Mouse (Mus musculus): Measurements from ENCODE around the gene Polr3h. TPM values are rescaled to one million over a fixed set of nuclear protein-coding genes. Genes with fewer than 3 reads are reported as not detected.
A peak's percentile ranks its signal among the peaks of the same experiment; 100 is the strongest.

Polr3h gene
- polyA plus RNA-seq, 1 experiment from 2014 or later = 57.0 TPM

DNA sequence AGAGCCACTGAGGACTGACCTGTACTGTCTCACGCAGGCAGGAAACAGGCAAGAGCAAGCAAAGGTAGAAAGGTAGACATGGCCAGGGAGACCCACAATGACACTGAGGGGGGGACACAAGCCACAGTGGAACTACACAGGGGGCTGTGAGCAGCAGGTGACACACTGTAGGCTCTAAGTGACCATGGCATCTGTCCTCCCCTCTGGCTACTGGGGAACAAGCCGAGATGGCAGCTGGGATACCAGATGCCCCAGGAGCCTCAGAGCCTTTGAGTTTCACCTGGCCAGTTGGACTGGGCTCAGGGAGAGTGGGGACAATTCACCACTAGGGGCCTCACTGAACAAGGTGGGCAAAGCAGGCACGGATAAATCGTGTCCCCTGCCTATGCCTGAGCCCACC is 26.3 kb upstream of the Polr3h start:
- H3K9me3 ChIP-seq (ENCODE audit: low read length) = no peaks in the 10 kb centered on the region
- H3K4me1 ChIP-seq (ENCODE audit: insufficient read depth) = no peaks in the 10 kb centered on the region
- H3K9ac ChIP-seq (replicated peaks) = no peak overlapping the region
- TF ChIP-seq EP300 (IDR thresholded peaks at IDR 0.05; ENCODE audit: low read depth) (no peak), CTCF (IDR thresholded peaks at IDR 0.05; ENCODE audit: low read depth) (no peak)
- 82% methylated on average over 4 of the region's 4 CpGs for WGBS (ENCODE audit: insufficient replicate concordance)
- H3K27me3 ChIP-seq (ENCODE audit: insufficient read depth, low read length) = no peaks in the 10 kb centered on the region
- H3K27ac ChIP-seq (ENCODE audit: low read depth) = no peak overlapping the region
- peaks cover 10% of the 10 kb centered on the region; the same call in 1 of the 2 replicates for H3K36me3 ChIP-seq (replicated peaks; ENCODE audit: insufficient read depth, low read length)
- no peak overlapping the region for H3K4me3 ChIP-seq (ENCODE audit: low read depth, low read length)
- ATAC-seq = no peak
- DNase-seq = no peak
- H3K4me2 ChIP-seq (ENCODE audit: low read depth, low read length) = no peak overlapping the region

DNA sequence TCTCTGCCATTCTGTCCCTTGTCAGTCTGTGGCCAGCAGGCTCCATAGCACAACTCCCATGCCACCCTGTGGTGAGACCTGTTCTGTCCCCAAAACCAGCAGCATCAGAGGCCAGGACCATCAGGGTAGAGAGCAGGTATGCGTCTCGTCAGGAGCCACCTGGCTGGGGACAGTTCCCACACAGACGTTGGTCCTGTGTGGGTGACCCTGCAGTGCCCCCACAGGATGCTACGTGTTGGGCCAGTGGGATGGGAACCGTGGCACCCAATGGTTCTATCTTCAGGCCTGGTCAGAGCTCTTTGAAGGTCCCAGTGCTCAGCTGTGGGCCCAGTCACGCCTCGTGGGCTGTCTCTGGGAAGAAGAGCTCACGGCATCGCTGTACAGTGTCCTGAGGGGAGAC is 25.1 kb upstream of the Polr3h start:
- Histone ChIP-seq H3K27me3 (ENCODE audit: insufficient read depth, low read length) (no peaks in the 10 kb centered on the region), H3K9me3 (ENCODE audit: low read length) (no peaks in the 10 kb centered on the region), H3K27ac (ENCODE audit: low read depth) (no peak overlapping the region), H3K36me3 (replicated peaks; ENCODE audit: insufficient read depth, low read length) (peaks cover 10% of the 10 kb centered on the region; the same call in 1 of the 2 replicates), H3K4me1 (ENCODE audit: insufficient read depth) (no peaks in the 10 kb centered on the region), H3K4me2 (ENCODE audit: low read depth, low read length) (no peak overlapping the region), H3K9ac (replicated peaks) (no peak overlapping the region), H3K4me3 (ENCODE audit: low read depth, low read length) (no peak overlapping the region)
- ATAC-seq (no peak), DNase-seq (no peak)
- 92% methylated on average over 9 of the region's 9 CpGs for WGBS (ENCODE audit: insufficient replicate concordance)
- TF ChIP-seq CTCF (IDR thresholded peaks at IDR 0.05; ENCODE audit: low read depth) (0 out of 2 replicates have a peak, but pooled peaks have one; percentile 13), EP300 (IDR thresholded peaks at IDR 0.05; ENCODE audit: low read depth) (no peak)

DNA sequence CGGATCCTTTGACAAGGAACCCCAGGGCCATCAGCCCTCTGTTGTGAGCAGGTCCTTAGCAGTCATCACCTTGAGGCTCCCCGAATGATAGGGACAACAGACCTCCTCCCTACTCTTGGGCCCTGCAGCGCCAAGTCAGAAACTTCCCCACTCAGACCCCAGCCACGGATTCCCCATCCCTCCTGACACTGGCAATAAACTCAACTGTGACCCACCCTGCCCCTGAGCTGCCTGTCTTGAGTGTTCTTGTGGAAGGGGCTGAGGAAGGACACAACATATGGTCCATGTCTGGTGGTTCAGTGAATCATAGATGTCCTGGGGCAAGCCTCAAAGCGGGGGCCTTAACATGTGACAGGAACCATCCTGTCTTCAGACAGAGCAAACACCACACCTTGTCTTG is 24.7 kb upstream of the Polr3h start:
- 79% methylated on average over 5 of the region's 5 CpGs for WGBS (ENCODE audit: insufficient replicate concordance)
- Histone ChIP-seq H3K4me3 (ENCODE audit: low read depth, low read length) (no peak overlapping the region), H3K9ac (replicated peaks) (no peak overlapping the region), H3K27ac (ENCODE audit: low read depth) (no peak overlapping the region), H3K4me2 (ENCODE audit: low read depth, low read length) (no peak overlapping the region), H3K27me3 (ENCODE audit: insufficient read depth, low read length) (no peaks in the 10 kb centered on the region), H3K9me3 (ENCODE audit: low read length) (no peaks in the 10 kb centered on the region), H3K36me3 (replicated peaks; ENCODE audit: insufficient read depth, low read length) (peaks cover 10% of the 10 kb centered on the region; the same call in 1 of the 2 replicates), H3K4me1 (ENCODE audit: insufficient read depth) (no peaks in the 10 kb centered on the region)
- DNase-seq = no peak
- no peak for TF ChIP-seq CTCF (IDR thresholded peaks at IDR 0.05; ENCODE audit: low read depth)
- TF ChIP-seq EP300 (IDR thresholded peaks at IDR 0.05; ENCODE audit: low read depth) = no peak
- ATAC-seq = no peak

DNA sequence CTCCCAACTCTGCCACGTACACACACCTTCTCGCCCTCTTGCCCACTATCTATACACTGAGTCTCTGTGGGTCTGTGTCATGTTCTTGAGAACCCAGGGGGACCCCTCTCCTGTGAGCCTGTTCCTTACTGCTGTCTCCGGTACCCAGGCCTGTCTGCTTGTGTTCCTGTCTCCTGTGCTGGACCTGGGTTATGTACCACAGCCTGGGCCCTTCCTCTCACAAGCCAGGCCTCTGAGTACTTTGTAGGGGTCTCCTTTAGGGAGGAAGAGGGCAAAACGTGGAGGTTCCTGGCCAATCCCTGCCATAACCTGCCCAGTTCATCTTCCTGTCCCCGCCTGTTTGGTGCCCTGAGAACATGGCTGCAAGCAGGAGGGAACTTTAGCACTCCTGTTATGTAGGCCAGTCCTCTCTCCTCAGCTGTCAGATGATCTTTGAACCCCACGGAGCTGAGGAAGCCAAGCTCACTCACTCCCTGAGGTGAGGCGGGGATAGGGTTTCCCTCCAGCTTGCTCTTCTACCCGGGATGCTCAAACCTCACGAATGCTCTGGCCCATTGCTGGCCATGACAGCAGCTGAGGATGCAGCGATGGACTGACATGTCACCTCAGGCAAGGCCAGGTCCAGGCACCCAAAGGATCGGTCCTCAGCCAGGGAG is 23.6 kb upstream of the Polr3h start:
- Histone ChIP-seq H3K4me3 (ENCODE audit: low read depth, low read length) (no peak overlapping the region), H3K4me1 (ENCODE audit: insufficient read depth) (no peaks in the 10 kb centered on the region), H3K4me2 (ENCODE audit: low read depth, low read length) (no peak overlapping the region), H3K9ac (replicated peaks) (no peak overlapping the region), H3K9me3 (ENCODE audit: low read length) (no peaks in the 10 kb centered on the region), H3K27ac (ENCODE audit: low read depth) (no peak overlapping the region), H3K36me3 (replicated peaks; ENCODE audit: insufficient read depth, low read length) (peaks cover 9% of the 10 kb centered on the region; the same call in 1 of the 2 replicates), H3K27me3 (ENCODE audit: insufficient read depth, low read length) (no peaks in the 10 kb centered on the region)
- ATAC-seq = no peak
- TF ChIP-seq CTCF (IDR thresholded peaks at IDR 0.05; ENCODE audit: low read depth) (no peak), EP300 (IDR thresholded peaks at IDR 0.05; ENCODE audit: low read depth) (no peak)
- WGBS (ENCODE audit: insufficient replicate concordance) = 76% methylated on average over 11 of the region's 11 CpGs
- no peak for DNase-seq

DNA sequence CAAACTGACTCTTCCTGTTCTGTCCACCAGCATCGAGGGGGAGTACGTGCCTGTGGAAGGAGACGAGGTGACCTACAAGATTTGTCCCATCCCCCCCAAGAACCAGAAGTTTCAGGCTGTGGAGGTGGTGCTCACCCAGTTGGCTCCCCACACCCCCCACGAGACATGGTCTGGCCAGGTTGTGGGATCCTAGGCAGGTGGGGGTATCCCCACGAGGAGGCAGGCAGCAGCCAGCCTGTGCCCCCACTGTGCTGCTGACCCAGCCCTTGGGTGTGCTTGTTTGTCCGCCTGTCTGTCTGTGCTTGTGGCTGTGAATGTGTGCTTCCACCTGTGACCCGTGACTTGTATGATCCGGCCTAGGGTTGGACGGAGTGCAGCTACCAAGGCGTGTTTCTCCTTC is 23.0 kb upstream of the Polr3h start:
- Histone ChIP-seq H3K9ac (replicated peaks) (no peak overlapping the region), H3K27ac (ENCODE audit: low read depth) (no peak overlapping the region), H3K9me3 (ENCODE audit: low read length) (no peaks in the 10 kb centered on the region), H3K4me2 (ENCODE audit: low read depth, low read length) (no peak overlapping the region), H3K27me3 (ENCODE audit: insufficient read depth, low read length) (no peaks in the 10 kb centered on the region), H3K4me3 (ENCODE audit: low read depth, low read length) (no peak overlapping the region), H3K36me3 (replicated peaks; ENCODE audit: insufficient read depth, low read length) (0 out of 2 replicates have a peak, but pooled peaks cover 5% of the 10 kb centered on the region), H3K4me1 (ENCODE audit: insufficient read depth) (no peaks in the 10 kb centered on the region)
- DNase-seq (no peak), ATAC-seq (no peak)
- TF ChIP-seq EP300 (IDR thresholded peaks at IDR 0.05; ENCODE audit: low read depth) (no peak), CTCF (IDR thresholded peaks at IDR 0.05; ENCODE audit: low read depth) (no peak)
- 68% methylated on average over 10 of the region's 10 CpGs for WGBS (ENCODE audit: insufficient replicate concordance)

DNA sequence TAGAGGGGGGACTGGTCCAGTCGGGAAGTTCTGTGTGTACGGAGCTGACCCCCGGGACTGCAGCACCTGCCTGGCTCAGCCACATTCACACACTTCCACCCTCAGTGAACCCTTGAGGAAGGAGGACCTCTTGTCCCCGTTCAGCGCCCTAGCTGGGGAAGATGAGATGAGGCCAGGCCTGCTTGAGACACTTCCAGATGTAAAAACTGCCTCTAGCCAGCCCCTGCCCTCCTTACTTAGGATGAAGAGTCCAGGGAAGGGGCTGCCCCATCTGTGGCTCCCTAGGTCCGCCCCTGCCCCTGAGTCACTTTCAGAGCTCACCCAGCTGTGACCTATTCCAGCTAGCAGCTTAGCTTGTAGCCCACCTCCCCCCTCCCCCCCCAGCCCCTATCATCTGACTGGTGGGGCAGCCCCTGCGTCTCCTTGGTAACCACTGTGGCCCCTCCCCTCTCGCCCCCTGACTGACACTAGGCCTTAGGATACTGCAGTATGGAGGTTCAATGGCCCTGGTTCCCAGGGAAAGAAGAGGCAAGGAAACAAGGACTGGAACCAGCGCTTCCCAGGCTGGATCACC is 17.2 kb upstream of the Polr3h start:
- Histone ChIP-seq H3K4me3 (ENCODE audit: low read depth, low read length) (no peak overlapping the region), H3K9me3 (ENCODE audit: low read length) (no peaks in the 10 kb centered on the region), H3K27ac (ENCODE audit: low read depth) (no peak overlapping the region), H3K36me3 (replicated peaks; ENCODE audit: insufficient read depth, low read length) (no peaks in the 10 kb centered on the region), H3K4me2 (ENCODE audit: low read depth, low read length) (no peak overlapping the region), H3K27me3 (ENCODE audit: insufficient read depth, low read length) (no peaks in the 10 kb centered on the region), H3K4me1 (ENCODE audit: insufficient read depth) (no peaks in the 10 kb centered on the region), H3K9ac (replicated peaks) (no peak overlapping the region)
- WGBS (ENCODE audit: insufficient replicate concordance) = 43% methylated on average over 9 of the region's 9 CpGs
- ATAC-seq (no peak), DNase-seq (no peak)
- TF ChIP-seq CTCF (IDR thresholded peaks at IDR 0.05; ENCODE audit: low read depth) (no peak), EP300 (IDR thresholded peaks at IDR 0.05; ENCODE audit: low read depth) (no peak)
